Mouse (Mus musculus) CD4-positive, CD25-positive, alpha-beta regulatory T cell (primary cell): ENCODE measurements around the gene Katnb1. TPM values are rescaled to one million over a fixed set of nuclear protein-coding genes. Genes with fewer than 3 reads are reported as not detected.

Experiments
- polyA plus RNA-seq: library from polyadenylated mRNA; unstranded; fragments of 100-300 nt; shearing (Covaris generic); gene quantifications from one replicate; pipeline ENCODE4 v1.2.1, GENCODE M21; 2017

The Katnb1 gene
- polyA plus RNA-seq = 16.0 TPM

DNA sequence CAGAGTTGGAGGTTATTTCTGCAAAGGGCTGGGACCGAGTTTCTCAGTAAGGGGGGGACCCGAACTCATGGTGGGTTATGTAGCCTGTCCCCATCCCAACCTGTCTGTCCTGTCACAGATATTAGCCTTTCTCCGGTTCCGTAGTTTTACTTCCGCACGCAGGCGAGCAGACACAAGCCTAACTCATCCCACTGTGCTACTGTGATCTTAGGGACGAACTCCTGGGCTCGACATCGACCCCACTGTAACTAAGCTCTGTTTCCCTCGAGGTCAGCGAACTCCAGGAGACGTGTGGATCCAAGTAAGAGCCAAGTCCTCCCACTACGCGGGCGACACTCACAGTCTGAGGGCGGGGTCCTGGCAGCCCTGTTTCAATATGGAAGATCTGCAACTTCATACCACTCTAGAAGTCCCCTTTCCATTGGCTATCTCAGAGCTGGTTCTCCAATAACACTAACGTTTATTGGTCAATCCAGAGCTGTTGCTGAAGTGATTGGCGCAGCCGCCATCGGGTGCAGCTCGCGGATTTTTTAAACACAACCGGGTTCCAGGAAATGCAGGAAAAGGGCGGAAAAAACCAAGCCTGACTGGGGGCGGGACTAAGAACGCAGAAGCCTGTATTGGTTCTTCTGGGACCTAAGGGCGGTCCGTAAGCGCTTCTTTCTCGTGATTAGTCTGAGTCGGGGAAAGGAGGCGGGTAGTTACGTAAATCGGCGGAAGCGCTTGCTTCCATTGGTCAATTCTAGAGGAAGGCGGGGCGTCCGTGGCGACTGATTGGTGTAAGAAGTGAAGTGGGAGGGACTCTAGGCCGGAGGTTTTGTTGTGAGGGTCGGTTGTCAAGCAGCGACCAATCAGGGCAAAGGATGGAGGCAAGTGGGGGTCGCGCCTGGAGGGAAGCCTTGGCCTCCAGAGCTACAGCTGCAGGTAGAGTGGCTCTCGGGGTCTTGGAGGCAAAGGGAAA is at the start of gene Katnb1:
Katnb1 (plus strand) TSS at position 806 of the 961 bp plus-strand sequence.

DNA sequence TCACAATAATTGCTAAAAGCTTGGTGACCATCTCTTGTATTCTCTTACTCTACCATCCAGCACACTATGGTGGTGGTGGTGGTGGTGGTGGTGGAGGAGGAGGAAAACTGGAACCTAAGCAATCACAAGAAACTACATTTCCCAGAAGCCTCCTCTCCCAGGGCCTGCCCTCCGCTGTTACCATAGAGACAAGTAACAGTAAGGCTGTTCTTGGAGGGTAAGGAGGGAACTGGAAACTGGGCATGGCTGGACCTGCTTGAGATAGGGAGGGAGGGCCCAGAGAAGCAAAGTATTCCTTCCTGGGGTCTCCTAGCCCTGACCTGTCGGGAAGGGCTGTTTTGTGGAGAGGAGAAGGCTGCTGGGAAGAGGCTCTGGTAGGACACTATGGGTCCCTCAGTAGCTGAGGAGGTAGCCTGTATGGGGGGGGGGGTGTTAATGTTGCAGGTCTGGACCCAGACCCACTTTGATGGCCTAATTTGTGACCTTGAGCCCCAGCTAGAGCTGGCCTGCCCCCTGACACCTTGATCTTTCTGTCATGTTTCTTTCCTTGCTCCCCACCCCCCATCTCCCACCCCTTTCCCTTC is 26.0 kb upstream of the Katnb1 start, which contains the start of gene Drc7:
Drc7 (plus strand) TSS at position 177 of the 584 bp plus-strand sequence.

Other genes starting within 250 kb of the Katnb1 start
- gene Coq9, start 242.9 kb upstream of the Katnb1 start, polyA plus RNA-seq = 66.1 TPM
- gene Ciapin1, start 242.8 kb upstream of the Katnb1 start, polyA plus RNA-seq = 91.4 TPM
- 105 TPM for gene Polr2c, start 223.7 kb upstream of the Katnb1 start, polyA plus RNA-seq
- gene Dok4, start 204.9 kb upstream of the Katnb1 start, polyA plus RNA-seq = 3.1 TPM
- 0.87 TPM for gene Ccdc102a, start 163.1 kb upstream of the Katnb1 start, polyA plus RNA-seq
- gene Adgrg5, start 157.5 kb upstream of the Katnb1 start, polyA plus RNA-seq = not detected
- gene Adgrg1, start 106.4 kb upstream of the Katnb1 start, polyA plus RNA-seq = 4.9 TPM
- 0.48 TPM for gene Adgrg3, start 63.5 kb upstream of the Katnb1 start, polyA plus RNA-seq
- not detected for gene Drc7, start 26.1 kb upstream of the Katnb1 start, polyA plus RNA-seq
- gene Kifc3, start 121.6 kb downstream of the Katnb1 start, polyA plus RNA-seq = 3.9 TPM
- 0.30 TPM for gene Cngb1, start 225.4 kb downstream of the Katnb1 start, polyA plus RNA-seq
- gene Tepp, start 229.4 kb downstream of the Katnb1 start, polyA plus RNA-seq = not detected